Mouse (Mus musculus): ENCODE measurements at regions not wholly inside any gene's neighbourhood (a gene's known extent, or its start where the extent isn't known, plus 50 kb on each side); places are given as distances from the start of the nearest gene placed in this dataset.
A peak's percentile ranks its signal among the peaks of the same experiment; 100 is the strongest.

GRCm38 (mm10) chr13:71108175-71108574 is 266.6 kb upstream of the Adamts16 start:
- DNase-seq: no peak

DNA sequence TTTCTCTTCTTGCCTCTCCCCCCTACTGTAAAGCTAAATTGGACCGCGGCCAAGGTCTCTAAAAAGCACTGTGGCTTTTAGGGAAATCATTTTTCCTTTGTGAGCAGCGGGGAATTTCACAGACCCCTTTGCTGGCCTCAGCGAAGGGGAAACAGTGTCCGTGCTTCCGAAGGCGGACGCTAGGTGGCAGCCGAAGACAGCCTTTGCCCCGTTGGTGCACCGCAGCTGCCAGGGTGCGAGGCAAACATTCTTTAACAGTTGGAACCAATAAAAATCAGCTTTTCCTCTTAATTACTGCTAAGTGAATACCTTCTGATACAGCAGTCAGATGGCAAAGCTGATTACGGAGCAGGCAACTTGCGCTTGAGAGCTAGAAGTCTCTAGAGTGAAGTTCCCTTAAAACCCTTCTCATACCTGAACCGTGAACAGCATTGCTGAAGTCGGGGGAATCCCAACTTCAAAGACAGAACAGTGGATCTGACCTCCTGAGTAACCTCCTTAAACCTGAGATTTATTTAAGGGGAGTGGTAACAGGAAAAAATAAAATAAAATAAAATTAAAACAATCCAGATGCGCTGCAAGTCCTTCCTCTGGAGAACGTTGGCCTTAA is 263.7 kb upstream of the Adamts16 start:
- DNase-seq: peak; percentile 60

DNA sequence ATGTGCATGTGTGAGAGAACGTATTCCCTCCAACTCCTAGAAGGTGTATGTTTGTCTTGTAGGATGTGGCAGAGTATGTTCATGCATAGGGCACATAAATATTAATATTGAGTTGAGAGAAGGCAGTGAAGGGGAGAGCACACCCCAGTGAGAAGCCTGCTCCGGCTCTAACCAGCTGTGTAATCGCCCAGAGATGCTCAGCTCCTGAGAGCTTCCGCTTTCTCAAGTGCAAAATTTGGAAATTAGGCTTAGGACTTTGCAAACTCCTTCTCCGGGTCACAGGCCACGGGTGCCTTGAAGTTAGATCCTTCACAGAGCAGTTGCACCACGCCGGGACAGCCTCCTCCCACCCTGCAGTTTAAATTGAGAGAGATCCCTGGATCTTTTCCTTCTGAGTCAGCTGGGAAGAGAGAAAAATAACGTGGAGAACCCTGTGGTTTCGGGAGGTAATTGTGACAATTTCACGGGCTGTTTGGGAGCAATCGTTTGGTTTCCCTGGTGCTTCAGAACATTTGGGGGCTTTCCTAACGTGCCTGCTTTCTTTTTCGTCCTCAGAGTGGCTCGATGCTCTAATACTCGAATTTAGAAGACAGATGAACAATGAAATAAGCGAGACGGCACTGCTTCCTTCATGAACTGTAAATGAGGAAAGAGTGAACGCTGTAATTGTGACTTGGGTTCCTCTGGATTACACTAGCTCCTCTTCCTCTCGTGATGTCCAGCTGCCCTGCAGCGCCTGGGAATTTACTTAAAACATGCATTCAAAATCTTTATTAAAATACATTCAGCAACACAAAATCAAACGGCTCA is 263.0 kb upstream of the Adamts16 start:
- DNase-seq: no peak

- no peak for DNase-seq
These were observed 242.7 kb upstream of the Adamts16 start for GRCm38 (mm10) chr13:71084301-71084700.

- DNase-seq: no peak
These were observed 234.3 kb upstream of the Adamts16 start for GRCm38 (mm10) chr13:71075916-71076315.

- DNase-seq: no peak
These were observed 232.4 kb upstream of the Adamts16 start for GRCm38 (mm10) chr13:71074012-71074411.

- DNase-seq: no peak
These were observed 227.2 kb upstream of the Adamts16 start for GRCm38 (mm10) chr13:71068757-71069201.

- DNase-seq: no peak
These were observed 226.4 kb upstream of the Adamts16 start for GRCm38 (mm10) chr13:71068011-71068410.

DNA sequence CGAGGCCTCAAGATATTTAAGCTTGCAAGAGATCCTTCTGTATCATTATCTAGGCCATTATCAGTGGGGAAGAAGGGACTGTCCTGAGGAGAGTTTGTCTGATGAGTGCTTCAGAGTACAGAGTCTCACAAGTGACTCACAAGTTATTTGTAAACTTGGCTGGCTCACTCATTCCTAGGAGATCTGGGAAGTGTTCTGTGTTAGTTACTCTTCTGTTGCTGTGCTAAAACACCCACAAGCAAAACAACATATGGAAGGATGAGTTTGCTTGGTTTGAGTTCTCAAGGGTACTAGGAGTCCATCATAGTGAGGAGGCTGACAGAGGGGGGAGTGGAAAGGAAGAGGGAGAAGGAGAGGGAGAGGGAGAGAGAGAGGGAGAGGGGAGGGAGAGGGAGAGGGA is 224.0 kb upstream of the Adamts16 start:
- no peak for DNase-seq

DNA sequence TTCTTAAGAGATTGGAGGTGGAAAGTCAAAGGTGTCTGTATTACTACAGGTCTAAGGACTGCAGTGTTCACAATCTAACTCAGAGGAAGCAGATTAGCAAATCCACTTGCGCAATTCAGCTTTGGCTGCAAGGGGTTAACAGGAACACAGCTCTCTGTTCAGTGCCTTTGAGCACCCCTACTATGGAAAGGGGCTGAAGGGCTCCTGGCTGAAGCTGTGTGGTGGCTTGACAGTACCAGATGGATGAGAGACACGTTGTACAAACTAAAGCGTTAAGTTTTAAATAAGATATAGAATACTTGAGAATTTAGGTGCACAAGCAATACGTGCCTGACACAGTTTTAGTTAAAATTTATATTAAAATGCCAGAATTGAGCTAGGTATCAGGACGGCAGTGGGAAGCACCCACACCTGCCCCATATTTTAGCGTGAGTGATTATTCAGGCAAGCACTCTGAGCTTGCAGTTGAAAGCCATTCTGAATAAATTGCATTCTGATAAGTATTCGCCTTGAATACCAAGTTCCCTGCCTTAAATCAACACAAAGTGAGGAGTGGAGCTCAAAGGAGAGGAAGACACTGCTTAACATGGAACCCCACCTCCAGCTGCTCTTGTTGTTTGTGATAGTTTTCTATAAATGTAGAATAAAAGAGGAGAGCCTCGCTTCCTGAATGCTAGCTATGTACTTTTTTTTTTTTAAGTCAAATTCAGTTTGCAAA is 223.1 kb upstream of the Adamts16 start:
- DNase-seq: no peak

DNA sequence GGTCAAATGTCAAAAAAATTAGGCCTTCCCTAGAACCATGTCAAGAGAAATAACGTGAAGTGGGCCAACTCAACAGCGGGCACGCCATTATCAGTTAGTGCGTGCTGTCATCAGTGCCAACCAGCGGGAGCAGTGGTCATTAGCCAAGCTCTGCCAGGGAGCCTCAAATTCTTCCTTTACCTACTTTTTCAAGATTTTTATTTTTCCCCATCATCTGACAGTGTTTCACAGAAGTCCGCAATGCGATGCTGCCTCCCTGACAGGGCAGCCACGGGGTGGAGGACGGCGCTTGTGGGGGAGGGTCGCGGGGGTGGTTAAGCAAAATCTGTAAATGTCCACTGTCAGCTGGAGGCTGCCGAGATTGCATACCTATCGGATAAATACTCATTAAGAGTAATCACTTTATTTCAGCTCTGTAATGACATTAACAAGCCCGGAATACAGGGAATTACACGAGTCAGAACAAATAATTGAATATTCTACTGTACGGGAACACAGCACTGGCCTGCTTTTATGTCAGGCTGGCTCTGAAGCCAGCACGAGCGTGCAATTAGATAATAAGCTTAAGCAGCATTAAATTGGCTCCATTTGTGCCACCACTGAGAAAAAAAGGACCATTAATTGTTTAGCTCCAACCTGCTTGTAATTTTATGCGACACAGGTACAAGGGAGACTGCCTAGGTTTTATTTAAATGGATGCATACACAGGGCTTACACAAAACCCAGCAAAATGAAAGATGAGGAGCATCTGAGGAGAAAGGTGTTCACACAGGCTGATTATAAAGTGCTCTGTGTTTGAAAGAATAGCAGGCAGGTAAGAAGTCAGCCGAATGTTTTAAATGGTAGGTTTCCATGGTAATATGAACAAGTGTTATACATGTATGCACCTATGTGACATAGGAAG is 212.0 kb upstream of the Adamts16 start:
- DNase-seq: no peak

GRCm38 (mm10) chr13:71050646-71051045 is 209.0 kb upstream of the Adamts16 start:
- DNase-seq: no peak

GRCm38 (mm10) chr13:71036000-71036399 is 194.4 kb upstream of the Adamts16 start:
- DNase-seq: no peak

DNA sequence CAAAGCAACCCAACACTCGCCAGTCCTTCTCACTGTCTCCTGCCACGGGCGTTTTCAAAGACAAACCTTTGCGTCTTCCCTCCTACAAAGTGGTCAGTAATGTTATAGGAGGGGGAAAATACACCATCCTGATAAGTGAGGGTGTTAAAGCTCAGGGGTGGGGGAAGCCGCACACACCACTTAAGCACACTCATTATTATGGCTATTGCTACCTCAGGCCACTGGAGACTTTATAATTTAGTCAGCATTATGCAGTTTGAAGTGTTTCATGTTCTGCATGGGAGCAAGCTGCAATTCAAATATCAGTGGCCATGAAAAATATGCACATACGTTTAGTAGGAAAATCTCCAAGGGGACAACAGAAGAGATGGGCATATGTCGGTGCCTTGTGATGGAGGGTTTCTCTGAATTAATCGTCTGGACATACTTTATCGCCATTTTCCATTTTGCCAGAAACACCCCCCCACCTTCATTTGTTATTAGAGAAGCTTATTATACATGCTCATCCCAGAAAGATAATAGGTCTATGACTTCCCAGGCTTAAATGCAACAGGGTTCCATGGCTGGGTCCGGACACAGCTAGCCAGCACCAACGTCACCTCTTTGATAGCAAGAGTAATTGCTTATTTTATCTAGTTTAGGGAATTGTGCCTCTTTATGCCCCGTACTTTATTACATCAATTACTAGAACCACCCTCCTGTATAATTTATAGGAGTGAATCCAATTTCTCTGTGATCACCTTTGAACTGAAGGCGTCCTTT is 193.5 kb upstream of the Adamts16 start:
- DNase-seq: no peak

DNA sequence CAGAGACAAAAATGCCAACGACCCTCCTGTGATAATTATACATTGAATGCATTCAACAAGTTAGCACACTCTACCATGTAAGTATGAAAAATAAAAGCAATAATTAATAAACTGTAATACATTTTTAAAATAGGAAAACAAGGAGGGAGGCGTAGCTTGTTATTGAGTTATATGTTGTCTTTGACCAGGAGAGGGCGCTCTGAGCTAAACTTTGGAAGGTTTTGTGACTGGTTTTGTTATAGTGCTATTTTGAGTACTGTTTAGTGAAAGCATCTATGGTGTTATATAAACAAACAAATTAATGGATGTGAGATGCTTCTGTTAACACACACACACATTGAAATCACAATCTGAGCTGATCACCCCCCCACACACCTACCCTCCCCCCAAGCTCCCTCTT is 166.6 kb upstream of the Adamts16 start:
- peak; percentile 27 for DNase-seq

GRCm38 (mm10) chr13:71006117-71006516 is 164.5 kb upstream of the Adamts16 start:
- DNase-seq: peak; percentile 43

- no peak for DNase-seq
These were observed 161.9 kb upstream of the Adamts16 start for GRCm38 (mm10) chr13:71003517-71003916.

DNA sequence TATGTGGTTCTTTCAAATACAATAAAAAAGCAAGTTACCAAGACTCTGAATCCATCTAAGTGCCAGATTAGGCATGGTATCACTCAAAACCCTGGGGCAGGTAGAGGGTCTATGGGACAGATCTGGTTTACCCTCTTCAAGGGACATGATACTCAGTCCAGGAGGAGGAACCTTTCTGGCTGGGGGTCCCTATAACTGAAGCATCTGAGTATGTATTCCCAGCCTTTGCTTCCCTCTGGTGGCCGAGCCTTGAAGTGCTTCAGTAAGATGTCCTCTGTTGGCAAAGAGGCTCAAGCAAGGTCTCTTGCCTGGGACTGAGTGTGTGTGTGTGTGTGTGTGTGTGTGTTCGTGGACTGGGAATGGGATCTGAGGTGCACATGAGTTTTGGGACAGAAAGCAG is 159.7 kb upstream of the Adamts16 start:
- peak; percentile 53 for DNase-seq

DNA sequence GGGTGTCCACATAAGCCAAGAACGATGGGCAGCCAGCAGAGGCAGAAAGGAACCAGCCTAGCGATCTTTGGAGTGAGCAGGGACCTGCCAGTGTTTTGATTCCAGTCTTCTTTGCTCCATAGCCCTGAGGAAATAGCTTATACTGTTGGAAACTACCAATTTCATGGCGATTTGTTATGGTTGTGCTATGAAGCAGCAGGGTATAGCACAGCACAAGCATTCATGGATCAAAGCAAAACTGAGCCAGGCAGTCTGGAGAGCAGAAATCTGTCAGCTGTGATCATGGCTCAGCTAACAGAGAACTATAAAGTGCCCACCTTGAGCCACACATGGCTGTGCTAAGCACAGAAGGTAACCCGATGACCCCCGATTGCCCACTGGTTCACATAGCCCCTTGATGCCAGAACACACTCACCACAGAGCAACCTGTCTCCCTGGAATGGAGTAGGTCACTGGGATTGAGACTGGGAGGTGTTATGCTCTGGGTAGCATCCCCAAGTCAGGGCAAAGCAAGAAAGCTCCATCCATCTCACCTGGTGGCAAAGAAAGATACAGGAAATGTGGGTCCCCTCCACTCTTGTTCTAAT is 158.9 kb upstream of the Adamts16 start:
- no peak for DNase-seq

DNA sequence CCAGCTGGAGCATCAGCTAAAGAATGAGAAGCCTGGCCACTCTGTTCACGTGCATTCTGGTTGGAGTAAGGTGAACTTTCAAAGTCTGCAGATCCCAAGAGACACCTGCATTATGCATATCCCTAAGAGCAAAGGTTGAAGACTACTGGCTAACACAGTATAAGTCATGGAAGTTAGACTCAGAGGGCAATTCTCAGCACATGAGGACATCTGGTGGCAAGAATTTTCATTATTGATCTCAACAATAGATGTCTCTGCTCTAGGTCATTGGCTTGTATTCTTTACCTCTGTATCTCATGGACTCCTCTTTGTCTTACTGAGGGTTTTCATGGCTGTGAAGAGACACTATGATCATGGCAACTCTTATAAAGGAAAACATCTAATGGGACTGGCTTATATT is 151.9 kb upstream of the Adamts16 start:
- DNase-seq: no peak

DNA sequence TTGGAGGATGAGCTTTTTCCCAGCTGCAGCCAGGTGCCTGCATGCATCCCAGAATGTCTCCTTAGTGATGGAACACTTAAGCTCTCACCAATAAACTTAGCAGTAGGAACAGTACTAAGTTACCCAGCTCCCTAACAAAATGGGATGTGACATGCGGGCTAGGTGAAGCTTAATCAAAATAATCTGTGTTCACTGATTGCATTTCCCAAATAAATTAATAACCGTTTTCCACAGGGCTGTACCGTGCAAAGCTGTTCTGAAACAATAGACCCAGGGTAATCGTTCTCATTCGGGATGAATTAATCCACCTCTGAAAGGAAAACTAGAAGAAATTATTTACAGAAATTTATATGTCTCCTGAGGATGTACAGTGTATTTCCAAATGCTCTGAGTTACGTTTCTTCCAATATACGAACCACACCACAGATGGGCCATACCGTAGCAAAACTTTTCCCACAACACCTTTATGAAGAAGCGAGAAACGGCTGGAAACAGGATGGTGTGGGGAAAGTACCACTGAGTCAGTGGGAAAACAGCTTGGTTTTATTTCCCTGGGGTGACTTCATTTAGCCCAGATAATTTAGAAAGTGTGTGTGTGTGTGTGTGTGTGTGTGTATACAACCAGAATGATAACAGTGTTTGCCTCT is 148.5 kb upstream of the Adamts16 start:
- no peak for DNase-seq
